Mouse (Mus musculus) thymus, postnatal 0 days (tissue): Measurements from ENCODE around the gene Arl14ep. TPM values are rescaled to one million over a fixed set of nuclear protein-coding genes. Genes with fewer than 3 reads are reported as not detected.

ENCODE experiments used
- DNase-seq: peaks from one replicate; pipeline ENCODE4 v3.0.0-alpha.2; 2015; ENCODE audit warnings: low spot score
- polyA plus RNA-seq: library from polyadenylated mRNA; unstranded; fragments of >200 nt; fragmentation: Nextera tagmentation; extraction: Ambion mirVana; gene quantifications from 2 replicates; pipeline ENCODE4 v1.2.1, GENCODE M21; 2015

Gene Arl14ep
- polyA plus RNA-seq, 1 experiment from 2014 or later, result 30.4 TPM

GRCm38 (mm10) chr2:106954975-106955374 is 19.2 kb downstream of the Arl14ep start:
- no peak for DNase-seq

- DNase-seq, result no peak
Measured at GRCm38 (mm10) chr2:106942451-106942850, 31.8 kb downstream of the Arl14ep start.

GRCm38 (mm10) chr2:106935681-106936080 is 38.5 kb downstream of the Arl14ep start:
- DNase-seq, result no peak

GRCm38 (mm10) chr2:106929906-106930305 is 44.3 kb downstream of the Arl14ep start:
- DNase-seq, result no peak

Other genes with a start within 250 kb of the Arl14ep start
- gene Fshb, start 85.2 kb upstream of the Arl14ep start, polyA plus RNA-seq, result 0.08 TPM in 1 of 2 replicates, not detected in the other